Mouse (Mus musculus): ENCODE data around the gene Pgap2. TPM values are rescaled to one million over a fixed set of nuclear protein-coding genes. Genes with fewer than 3 reads are reported as not detected.

Gene Pgap2
- polyA plus RNA-seq, 1 experiment = 29.9 TPM

DNA sequence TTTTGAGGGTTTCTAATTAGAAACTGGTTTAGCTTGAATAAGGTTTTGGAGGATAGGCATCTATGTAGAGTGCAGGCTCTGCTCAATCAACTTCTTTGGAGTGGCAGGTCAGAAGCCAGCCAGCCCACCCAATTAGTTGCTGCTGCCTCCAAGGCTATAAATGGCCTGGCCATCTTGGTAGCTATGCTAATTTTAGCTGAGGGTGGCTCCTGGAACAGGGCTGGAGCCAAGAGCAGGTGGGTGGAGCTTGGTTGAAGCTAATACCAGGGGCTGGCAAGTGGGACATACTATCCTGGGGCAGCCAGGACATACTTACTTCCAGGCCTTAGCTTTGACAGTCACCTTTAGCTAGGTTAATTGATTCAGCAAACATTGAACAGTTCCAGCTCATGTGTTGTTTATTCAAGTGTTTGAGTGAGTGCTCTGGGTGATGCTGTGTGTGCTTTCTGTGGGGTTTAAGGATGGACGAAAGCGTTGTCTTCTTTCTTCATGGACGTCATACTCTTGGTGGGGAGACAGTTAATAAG, 62.5 kb downstream of the Pgap2 start:
- Histone ChIP-seq H3K4me1 (ENCODE audit: control insufficient read depth, insufficient read depth, low read length) (peaks cover 1% of the 10 kb centered on the region; the same call in 1 of the 2 replicates), H3K4me3 (ENCODE audit: insufficient read depth, low read length) (no peak overlapping the region), H3K27ac (ENCODE audit: insufficient read depth, low read length) (no peak overlapping the region)
- TF ChIP-seq CTCF (IDR thresholded peaks at IDR 0.05; ENCODE audit: extremely low read depth, insufficient read depth, low read length) (no peak), POLR2A (IDR thresholded peaks at IDR 0.05; ENCODE audit: extremely low read depth, insufficient read depth, low read length) (no peak)

DNA sequence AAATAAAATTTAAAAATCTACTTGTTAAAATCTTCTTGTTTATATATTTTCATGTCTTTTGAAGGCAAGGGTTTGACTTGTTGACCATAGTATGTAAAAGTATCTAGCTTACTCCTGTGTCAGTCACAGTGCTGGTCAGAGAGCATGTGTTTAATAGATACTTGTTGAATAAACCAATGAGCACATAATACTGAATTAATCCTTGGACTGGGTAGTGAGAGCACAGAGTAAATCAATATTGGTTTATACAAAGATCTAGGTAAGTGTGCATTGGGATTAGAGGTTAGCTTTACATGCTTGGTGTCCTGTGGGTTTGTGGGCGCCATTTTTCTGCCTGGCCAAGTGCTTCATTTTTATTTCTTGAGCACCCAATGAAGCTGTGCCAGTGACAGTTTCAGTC, 71.4 kb downstream of the Pgap2 start:
- Histone ChIP-seq H3K27ac (ENCODE audit: insufficient read depth, low read length) (no peak overlapping the region), H3K4me3 (ENCODE audit: insufficient read depth, low read length) (no peak overlapping the region), H3K4me1 (ENCODE audit: control insufficient read depth, insufficient read depth, low read length) (no peaks in the 10 kb centered on the region; the same call in 1 of the 2 replicates)
- TF ChIP-seq POLR2A (IDR thresholded peaks at IDR 0.05; ENCODE audit: extremely low read depth, insufficient read depth, low read length) = no peak
- TF ChIP-seq CTCF (IDR thresholded peaks at IDR 0.05; ENCODE audit: extremely low read depth, insufficient read depth, low read length) = no peak

DNA sequence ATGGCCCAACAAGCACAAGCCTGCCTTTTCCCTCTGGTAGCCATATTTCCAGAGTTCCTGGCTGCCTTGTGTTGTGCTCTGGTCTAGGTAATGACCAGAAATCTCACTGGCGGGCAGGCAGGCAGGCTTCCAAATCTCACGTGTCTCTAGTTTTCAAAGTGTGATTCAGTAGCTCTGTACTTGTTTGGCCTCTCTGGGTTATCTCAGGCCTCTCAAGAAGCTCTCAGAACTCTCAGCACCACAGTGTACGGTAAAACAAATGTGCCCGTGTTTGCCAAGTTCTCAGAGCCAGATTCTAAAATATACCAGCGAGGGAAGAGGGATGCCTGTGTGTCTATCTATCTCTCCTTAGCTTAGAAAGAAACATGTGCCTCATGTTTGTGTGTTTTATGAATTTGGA, 72.3 kb downstream of the Pgap2 start:
- TF ChIP-seq POLR2A (IDR thresholded peaks at IDR 0.05; ENCODE audit: extremely low read depth, insufficient read depth, low read length) (no peak), CTCF (IDR thresholded peaks at IDR 0.05; ENCODE audit: extremely low read depth, insufficient read depth, low read length) (no peak)
- H3K4me1 ChIP-seq (ENCODE audit: control insufficient read depth, insufficient read depth, low read length) = no peaks in the 10 kb centered on the region; the same call in 1 of the 2 replicates
- H3K27ac ChIP-seq (ENCODE audit: insufficient read depth, low read length) = no peak overlapping the region
- H3K4me3 ChIP-seq (ENCODE audit: insufficient read depth, low read length) = no peak overlapping the region

Other genes with a start within 250 kb of the Pgap2 start
- gene Il18bp, start 191.5 kb upstream of the Pgap2 start, polyA plus RNA-seq (2012; rRNA removed) = 11.8 and 12.7 TPM in 2 replicates
- 55.9 and 59.4 TPM in 2 replicates for gene Rnf121, start 144.7 kb upstream of the Pgap2 start, polyA plus RNA-seq (2012; rRNA removed)
- gene Xndc1, start 144.7 kb upstream of the Pgap2 start, polyA plus RNA-seq (2012; rRNA removed) = 38.4 and 43.8 TPM in 2 replicates
- 1.9 and 2.8 TPM in 2 replicates for gene Xntrpc, start 144.5 kb upstream of the Pgap2 start, polyA plus RNA-seq (2012; rRNA removed)
- gene Trpc2, start 127.1 kb upstream of the Pgap2 start, polyA plus RNA-seq (2012; rRNA removed) = 0.53 and 2.0 TPM in 2 replicates
- 0.23 TPM in 1 of 2 replicates, not detected in the other for gene Art1, start 108.5 kb upstream of the Pgap2 start, polyA plus RNA-seq (2012; rRNA removed)
- not detected in 2 replicates for gene Art5, start 100.7 kb upstream of the Pgap2 start, polyA plus RNA-seq (2012; rRNA removed)
- 0.04 TPM in 1 of 2 replicates, not detected in the other for gene Chrna10, start 93.4 kb upstream of the Pgap2 start, polyA plus RNA-seq (2012; rRNA removed)
- gene Nup98, start within 50 bp of the Pgap2 start, polyA plus RNA-seq (2012; rRNA removed) = 16.2 and 17.1 TPM in 2 replicates
- gene Rhog, start 45.8 kb downstream of the Pgap2 start, polyA plus RNA-seq (2012; rRNA removed) = 50.9 and 55.1 TPM in 2 replicates
- gene Stim1, start 57.6 kb downstream of the Pgap2 start, polyA plus RNA-seq (2012; rRNA removed) = 75.4 and 75.7 TPM in 2 replicates
- 11.0 and 12.5 TPM in 2 replicates for gene Rrm1, start 231.5 kb downstream of the Pgap2 start, polyA plus RNA-seq (2012; rRNA removed)